Mouse (Mus musculus): Measurements from ENCODE around the gene Cfap57. TPM values are rescaled to one million over a fixed set of nuclear protein-coding genes. Genes with fewer than 3 reads are reported as not detected.

Gene Cfap57
- polyA plus RNA-seq (2014; fragmentation: Nextera tagmentation; extraction: Ambion mirVana), result 0.42 and 0.79 TPM in 2 replicates

GRCm38 (mm10) chr4:118620279-118620966 is at the start of gene Cfap57, which contains the start of gene Ebna1bp2:
Gene Cfap57, minus strand, starts transcription at chr4:118620777.
Gene Ebna1bp2, plus strand, starts transcription at chr4:118620799.
- Histone ChIP-seq H3K27ac (replicated peaks; ENCODE audit: low read depth, low read length) (no peak within 1 kb of the TSS), H3K36me3 (replicated peaks; ENCODE audit: control insufficient read depth, insufficient read depth, low read depth, low read length) (peaks cover 5% of the 10 kb centered on the region), H3K9me3 (replicated peaks; ENCODE audit: control insufficient read depth, low read length) (no peaks in the 10 kb centered on the region), H3K27me3 (ENCODE audit: control insufficient read depth, insufficient read depth, low read length) (no peaks in the 10 kb centered on the region), H3K4me2 (ENCODE audit: low read depth, low read length) (peak within 1 kb of the TSS; percentile 86), H3K9ac (replicated peaks; ENCODE audit: low read length) (peak within 1 kb of the TSS; percentile 73), H3K4me1 (ENCODE audit: control insufficient read depth, insufficient read depth, low read length) (no peaks in the 10 kb centered on the region), H3K4me3 (ENCODE audit: low read depth, low read length) (peak within 1 kb of the TSS; percentile 75)
- under 1% methylated on average over 36 of the region's 41 CpGs for WGBS
- ATAC-seq (replicated peaks; ENCODE audit: insufficient number of reproducible peaks, low FRiP score, low TSS enrichment, low read depth), result peak; percentile 87
- DNase-seq (ENCODE audit: low spot score), result peak; percentile 97

- Histone ChIP-seq H3K27ac (replicated peaks; ENCODE audit: low read depth, low read length) (no peak within 1 kb of the TSS), H3K27me3 (ENCODE audit: control insufficient read depth, insufficient read depth, low read length) (no peaks in the 10 kb centered on the region), H3K36me3 (replicated peaks; ENCODE audit: control insufficient read depth, insufficient read depth, low read depth, low read length) (no peaks in the 10 kb centered on the region), H3K4me3 (ENCODE audit: low read depth, low read length) (no peak within 1 kb of the TSS), H3K9me3 (replicated peaks; ENCODE audit: control insufficient read depth, low read length) (no peaks in the 10 kb centered on the region), H3K9ac (replicated peaks; ENCODE audit: low read length) (no peak within 1 kb of the TSS), H3K4me2 (ENCODE audit: low read depth, low read length) (no peak within 1 kb of the TSS), H3K4me1 (ENCODE audit: control insufficient read depth, insufficient read depth, low read length) (no peaks in the 10 kb centered on the region)
- ATAC-seq (replicated peaks; ENCODE audit: insufficient number of reproducible peaks, low FRiP score, low TSS enrichment, low read depth) (no peak), DNase-seq (ENCODE audit: low spot score) (no peak)
Measured at GRCm38 (mm10) chr4:118658652-118659051, 38.1 kb upstream of the Cfap57 start, which contains the start of gene Olfr62. Gene Olfr62, plus strand, starts transcription at chr4:118658952.

- 10% methylated on average over 2 of the region's 2 CpGs for WGBS
- Histone ChIP-seq H3K27me3 (ENCODE audit: control insufficient read depth, insufficient read depth, low read length) (no peaks in the 10 kb centered on the region), H3K9me3 (replicated peaks; ENCODE audit: control insufficient read depth, low read length) (no peaks in the 10 kb centered on the region), H3K4me1 (ENCODE audit: control insufficient read depth, insufficient read depth, low read length) (no peaks in the 10 kb centered on the region), H3K27ac (replicated peaks; ENCODE audit: low read depth, low read length) (no peak overlapping the region), H3K4me3 (ENCODE audit: low read depth, low read length) (no peak overlapping the region), H3K9ac (replicated peaks; ENCODE audit: low read length) (no peak overlapping the region), H3K4me2 (ENCODE audit: low read depth, low read length) (no peak overlapping the region), H3K36me3 (replicated peaks; ENCODE audit: control insufficient read depth, insufficient read depth, low read depth, low read length) (no peaks in the 10 kb centered on the region)
- DNase-seq (ENCODE audit: low spot score) (peak; percentile 70), ATAC-seq (replicated peaks; ENCODE audit: insufficient number of reproducible peaks, low FRiP score, low TSS enrichment, low read depth) (no peak)
Measured at GRCm38 (mm10) chr4:118645234-118645633, 24.7 kb upstream of the Cfap57 start.

GRCm38 (mm10) chr4:118642346-118643190 is 22.0 kb upstream of the Cfap57 start:
- 55% methylated on average over 20 of the region's 20 CpGs for WGBS
- DNase-seq (ENCODE audit: low spot score), result no peak
- Histone ChIP-seq H3K36me3 (replicated peaks; ENCODE audit: control insufficient read depth, insufficient read depth, low read depth, low read length) (no peaks in the 10 kb centered on the region), H3K27me3 (ENCODE audit: control insufficient read depth, insufficient read depth, low read length) (no peaks in the 10 kb centered on the region), H3K4me3 (ENCODE audit: low read depth, low read length) (no peak overlapping the region), H3K9ac (replicated peaks; ENCODE audit: low read length) (no peak overlapping the region), H3K9me3 (replicated peaks; ENCODE audit: control insufficient read depth, low read length) (no peaks in the 10 kb centered on the region), H3K4me2 (ENCODE audit: low read depth, low read length) (no peak overlapping the region), H3K4me1 (ENCODE audit: control insufficient read depth, insufficient read depth, low read length) (no peaks in the 10 kb centered on the region), H3K27ac (replicated peaks; ENCODE audit: low read depth, low read length) (no peak overlapping the region)
- no peak for ATAC-seq (replicated peaks; ENCODE audit: insufficient number of reproducible peaks, low FRiP score, low TSS enrichment, low read depth)

- ATAC-seq (replicated peaks; ENCODE audit: insufficient number of reproducible peaks, low FRiP score, low TSS enrichment, low read depth) (no peak), DNase-seq (ENCODE audit: low spot score) (no peak)
- WGBS, result 87% methylated on average over 5 of the region's 5 CpGs
- Histone ChIP-seq H3K4me3 (ENCODE audit: low read depth, low read length) (no peak overlapping the region), H3K27me3 (ENCODE audit: control insufficient read depth, insufficient read depth, low read length) (no peaks in the 10 kb centered on the region), H3K27ac (replicated peaks; ENCODE audit: low read depth, low read length) (no peak overlapping the region), H3K36me3 (replicated peaks; ENCODE audit: control insufficient read depth, insufficient read depth, low read depth, low read length) (no peaks in the 10 kb centered on the region; the same call in 1 of the 2 replicates), H3K9me3 (replicated peaks; ENCODE audit: control insufficient read depth, low read length) (no peaks in the 10 kb centered on the region), H3K9ac (replicated peaks; ENCODE audit: low read length) (no peak overlapping the region), H3K4me2 (ENCODE audit: low read depth, low read length) (no peak overlapping the region), H3K4me1 (ENCODE audit: control insufficient read depth, insufficient read depth, low read length) (no peaks in the 10 kb centered on the region)
Measured at GRCm38 (mm10) chr4:118630261-118630660, 9.7 kb upstream of the Cfap57 start.

GRCm38 (mm10) chr4:118621781-118622180 is 1.2 kb upstream of the Cfap57 start:
- H3K4me2 ChIP-seq (ENCODE audit: low read depth, low read length), result peak overlapping the region; percentile 86
- H3K4me3 ChIP-seq (ENCODE audit: low read depth, low read length), result peak overlapping the region; percentile 75
- ATAC-seq (replicated peaks; ENCODE audit: insufficient number of reproducible peaks, low FRiP score, low TSS enrichment, low read depth) (no peak), DNase-seq (ENCODE audit: low spot score) (no peak)
- no peak overlapping the region for H3K9ac ChIP-seq (replicated peaks; ENCODE audit: low read length)
- no peaks in the 10 kb centered on the region for H3K4me1 ChIP-seq (ENCODE audit: control insufficient read depth, insufficient read depth, low read length)
- no peaks in the 10 kb centered on the region for H3K9me3 ChIP-seq (replicated peaks; ENCODE audit: control insufficient read depth, low read length)
- H3K36me3 ChIP-seq (replicated peaks; ENCODE audit: control insufficient read depth, insufficient read depth, low read depth, low read length), result peaks cover 5% of the 10 kb centered on the region
- 91% methylated on average over 9 of the region's 9 CpGs for WGBS
- no peak overlapping the region for H3K27ac ChIP-seq (replicated peaks; ENCODE audit: low read depth, low read length)
- no peaks in the 10 kb centered on the region for H3K27me3 ChIP-seq (ENCODE audit: control insufficient read depth, insufficient read depth, low read length)

GRCm38 (mm10) chr4:118620967-118621320 is 367 bp upstream of the Cfap57 start:
- under 1% methylated on average over 23 of the region's 23 CpGs for WGBS
- H3K4me1 ChIP-seq (ENCODE audit: control insufficient read depth, insufficient read depth, low read length), result no peaks in the 10 kb centered on the region
- DNase-seq (ENCODE audit: low spot score) (no peak), ATAC-seq (replicated peaks; ENCODE audit: insufficient number of reproducible peaks, low FRiP score, low TSS enrichment, low read depth) (peak; percentile 50)
- peak overlapping the region; percentile 75 for H3K4me3 ChIP-seq (ENCODE audit: low read depth, low read length)
- H3K4me2 ChIP-seq (ENCODE audit: low read depth, low read length), result peak overlapping the region; percentile 86
- H3K36me3 ChIP-seq (replicated peaks; ENCODE audit: control insufficient read depth, insufficient read depth, low read depth, low read length), result peaks cover 5% of the 10 kb centered on the region
- H3K9ac ChIP-seq (replicated peaks; ENCODE audit: low read length), result peak overlapping the region; percentile 73
- no peaks in the 10 kb centered on the region for H3K9me3 ChIP-seq (replicated peaks; ENCODE audit: control insufficient read depth, low read length)
- no peak overlapping the region for H3K27ac ChIP-seq (replicated peaks; ENCODE audit: low read depth, low read length)
- no peaks in the 10 kb centered on the region for H3K27me3 ChIP-seq (ENCODE audit: control insufficient read depth, insufficient read depth, low read length)

GRCm38 (mm10) chr4:118615412-118615811 is 5.2 kb downstream of the Cfap57 start:
- 87% methylated on average over 11 of the region's 11 CpGs for WGBS
- H3K36me3 ChIP-seq (replicated peaks; ENCODE audit: control insufficient read depth, insufficient read depth, low read depth, low read length), result no peaks in the 10 kb centered on the region

More at GRCm38 (mm10) chr4:118615412-118615811, 5.2 kb downstream of the Cfap57 start:
- H3K27ac ChIP-seq (replicated peaks; ENCODE audit: low read depth, low read length), result no peak overlapping the region
- H3K4me2 ChIP-seq (ENCODE audit: low read depth, low read length), result no peak overlapping the region
- H3K9me3 ChIP-seq (replicated peaks; ENCODE audit: control insufficient read depth, low read length), result no peaks in the 10 kb centered on the region
- DNase-seq (ENCODE audit: low spot score), result no peak
- no peak for ATAC-seq (replicated peaks; ENCODE audit: insufficient number of reproducible peaks, low FRiP score, low TSS enrichment, low read depth)
- H3K9ac ChIP-seq (replicated peaks; ENCODE audit: low read length), result no peak overlapping the region
- H3K4me1 ChIP-seq (ENCODE audit: control insufficient read depth, insufficient read depth, low read length), result no peaks in the 10 kb centered on the region
- no peak overlapping the region for H3K4me3 ChIP-seq (ENCODE audit: low read depth, low read length)
- no peaks in the 10 kb centered on the region for H3K27me3 ChIP-seq (ENCODE audit: control insufficient read depth, insufficient read depth, low read length)
